Mouse (Mus musculus) lung, embryonic 16.5 days (tissue): ENCODE results near the gene Ccn6. TPM values are rescaled to one million over a fixed set of nuclear protein-coding genes. Genes with fewer than 3 reads are reported as not detected.

Experiments used
- ATAC-seq: fragments of 200-750 bp; cut with Nextera tagmentation; 2 replicates; pipeline ENCODE4 v1.8.0; 2017; ENCODE audit warnings: low read depth, mild to moderate bottlenecking, moderate library complexity
- H3K27ac ChIP-seq: fragments of 300-500 bp; sonication (generic); 2 replicates; pipeline ENCODE4 v1.5.1; 2014; ENCODE audit warnings: mild to moderate bottlenecking, control low read depth, low read length
- H3K27me3 ChIP-seq: fragments of 300-500 bp; sonication (generic); 2 replicates; pipeline ENCODE4 v1.6.1; 2014; ENCODE audit warnings: low read depth, low read length, mixed read lengths; ENCODE audit not compliant: control insufficient read depth, insufficient read depth
- H3K36me3 ChIP-seq: fragments of 300-500 bp; sonication (generic); 2 replicates; pipeline ENCODE4 v1.6.1; 2014; ENCODE audit warnings: low read length; ENCODE audit not compliant: control insufficient read depth, insufficient read depth
- H3K4me1 ChIP-seq: fragments of 300-500 bp; sonication (generic); replicated peaks from 2 replicates; pipeline ENCODE4 v1.6.1; 2014; ENCODE audit warnings: low read length, mixed read lengths; ENCODE audit not compliant: control insufficient read depth, insufficient read depth
- H3K4me2 ChIP-seq: fragments of 300-500 bp; sonication (generic); 2 replicates; pipeline ENCODE4 v1.6.1; 2014; ENCODE audit warnings: low read depth, low read length, control low read depth
- H3K4me3 ChIP-seq: fragments of 300-500 bp; sonication (generic); 2 replicates; pipeline ENCODE4 v1.5.1; 2014; ENCODE audit warnings: mild to moderate bottlenecking, low read length, control low read depth
- H3K9ac ChIP-seq: fragments of 300-500 bp; sonication (generic); 2 replicates; pipeline ENCODE4 v1.6.1; 2014; ENCODE audit warnings: low read length, control low read depth
- H3K9me3 ChIP-seq: fragments of 300-500 bp; sonication (generic); 2 replicates; pipeline ENCODE4 v1.6.1; 2016; ENCODE audit warnings: low read length; ENCODE audit not compliant: control insufficient read depth
- WGBS: fragments of 180-500 bp; shearing (Covaris S2); extraction: QIAGEN DNeasy Blood & Tissue Kit; methylation state at CpG from one replicate; pipeline ENCODE4 v1.1.7; 2014; 5-methylcytosine and 5-hydroxymethylcytosine counted together
- polyA plus RNA-seq: library from polyadenylated mRNA; unstranded; fragments of >200 nt; fragmentation: Nextera tagmentation; extraction: Ambion mirVana; gene quantifications from 2 replicates; pipeline ENCODE4 v1.2.1, GENCODE M21; 2015

Gene Ccn6
- polyA plus RNA-seq, 1 experiment from 2014 or later: 0.67 TPM

DNA sequence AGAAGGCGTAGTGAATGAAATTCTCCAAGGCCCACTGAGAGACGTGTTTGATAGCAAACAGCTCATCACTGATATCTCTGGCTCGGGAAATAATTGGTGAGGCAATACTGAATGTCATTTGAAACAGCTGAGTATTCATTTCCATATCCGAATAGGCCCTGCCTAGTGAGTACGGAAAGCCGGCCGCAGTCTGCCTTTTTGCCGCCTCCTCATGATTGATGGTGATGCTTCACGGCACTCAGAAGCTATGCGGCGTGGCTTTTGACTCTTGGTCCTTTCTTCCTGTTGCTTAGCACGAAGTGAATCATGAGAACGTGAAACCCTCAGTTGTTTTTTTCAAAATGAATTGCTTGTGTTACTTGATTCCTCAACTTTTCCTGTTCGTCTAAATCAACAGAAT, 22.8 kb downstream of the Ccn6 start:
- WGBS: 63% methylated on average over 14 of the region's 14 CpGs
- H3K9me3 ChIP-seq: no peaks in the 10 kb centered on the region
- H3K4me2 ChIP-seq: no peak overlapping the region
- no peaks in the 10 kb centered on the region; the same call in 1 of the 2 replicates for H3K4me1 ChIP-seq
- H3K27me3 ChIP-seq: no peaks in the 10 kb centered on the region
- no peak for ATAC-seq
- peaks cover 19% of the 10 kb centered on the region for H3K36me3 ChIP-seq
- H3K27ac ChIP-seq: no peak overlapping the region
- H3K4me3 ChIP-seq: no peak overlapping the region
- H3K9ac ChIP-seq: no peak overlapping the region

DNA sequence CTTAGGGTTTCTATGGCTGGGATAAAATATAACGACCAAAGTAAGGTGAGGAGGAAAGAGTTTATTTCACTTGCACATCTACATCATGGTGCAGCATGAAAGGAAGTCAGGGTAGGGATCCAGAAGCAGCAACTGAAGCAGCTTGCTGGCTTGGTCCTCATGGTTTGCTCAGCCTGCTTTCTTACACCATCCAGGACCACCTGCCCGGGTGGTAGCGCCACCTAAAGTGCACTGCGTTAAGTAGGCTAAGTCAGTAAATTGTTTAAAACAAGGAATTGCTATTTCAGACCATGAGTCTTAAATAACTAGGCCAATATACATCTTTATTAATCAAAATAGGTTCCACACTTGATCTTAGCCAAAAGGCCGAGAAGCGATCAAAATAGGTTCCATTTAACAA, 24.8 kb downstream of the Ccn6 start:
- peaks cover 11% of the 10 kb centered on the region for H3K36me3 ChIP-seq
- 86% methylated on average over 6 of the region's 6 CpGs for WGBS
- no peak overlapping the region for H3K4me3 ChIP-seq

DNA sequence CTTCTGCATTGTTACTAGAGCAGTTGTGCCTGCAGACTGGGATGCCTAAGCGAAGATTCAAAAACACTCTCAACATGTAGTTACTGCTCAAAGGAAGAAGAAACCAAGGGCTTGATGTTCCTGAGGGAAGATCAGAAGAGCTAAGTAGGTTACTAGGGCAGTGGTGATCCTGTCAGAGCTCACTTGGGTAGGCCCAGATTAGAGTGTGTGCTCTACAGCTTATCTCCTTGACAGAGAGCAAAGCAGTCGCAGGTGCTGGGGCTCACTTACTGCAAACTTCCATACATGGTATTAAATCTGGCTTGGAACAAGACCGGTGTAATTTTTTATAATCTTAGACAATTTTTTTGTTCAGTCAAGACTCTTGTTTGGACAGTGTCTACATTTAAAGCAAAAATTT, 25.8 kb downstream of the Ccn6 start:
- peaks cover 10% of the 10 kb centered on the region for H3K36me3 ChIP-seq
- WGBS: 96% methylated on average over 3 of the region's 3 CpGs
- no peak overlapping the region for H3K4me2 ChIP-seq
- H3K4me1 ChIP-seq: peaks cover 6% of the 10 kb centered on the region
- no peak overlapping the region for H3K27ac ChIP-seq
- no peak overlapping the region for H3K9ac ChIP-seq
- H3K4me3 ChIP-seq: no peak overlapping the region
- H3K9me3 ChIP-seq: no peaks in the 10 kb centered on the region
- H3K27me3 ChIP-seq: no peaks in the 10 kb centered on the region
- ATAC-seq: no peak

More for the DNA sequence above, 24.8 kb downstream of the Ccn6 start:
- Histone ChIP-seq H3K4me1 (peaks cover 6% of the 10 kb centered on the region), H3K9me3 (no peaks in the 10 kb centered on the region), H3K4me2 (no peak overlapping the region), H3K9ac (no peak overlapping the region), H3K27ac (no peak overlapping the region), H3K27me3 (no peaks in the 10 kb centered on the region)
- no peak for ATAC-seq

DNA sequence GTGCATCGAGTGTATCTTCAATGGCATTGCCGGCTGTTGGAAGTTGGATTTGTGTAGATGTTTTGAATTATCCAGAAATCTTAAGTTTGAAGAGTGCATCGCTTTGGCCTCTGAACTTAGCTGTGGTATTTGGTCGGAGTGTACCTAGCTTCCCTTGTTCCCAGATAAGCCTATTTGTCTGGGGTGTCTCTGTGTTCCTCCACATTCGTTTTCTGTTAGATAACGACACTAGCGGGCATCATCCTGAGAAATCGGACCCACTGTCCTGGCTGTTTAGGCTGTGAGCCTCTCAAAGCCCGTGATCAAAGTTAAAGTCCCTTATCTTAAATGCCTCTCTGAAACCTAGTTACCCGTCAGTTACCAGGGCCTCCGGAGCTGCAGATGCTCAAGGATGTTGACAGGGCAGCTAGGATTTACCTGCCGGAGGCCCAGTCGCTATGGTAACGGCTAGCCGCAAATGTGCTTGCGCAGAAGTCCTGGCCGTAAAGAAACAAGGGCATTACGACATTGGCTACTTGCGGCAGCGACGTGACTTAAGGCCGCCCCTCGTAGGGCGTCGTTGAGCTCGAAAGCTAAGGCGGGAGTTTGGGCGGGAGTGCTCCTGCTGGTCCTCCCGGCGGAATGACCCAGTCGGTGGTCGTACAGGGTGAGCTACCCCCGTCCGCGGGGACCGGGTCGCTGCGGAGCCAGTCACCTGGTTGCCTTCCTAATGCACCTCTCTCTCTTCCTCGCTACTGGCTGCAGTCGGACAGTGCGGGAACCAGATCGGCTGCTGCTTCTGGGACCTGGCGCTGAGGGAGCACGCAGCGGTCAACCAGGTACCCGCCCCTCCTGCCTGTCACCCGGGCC, 29.9 kb downstream of the Ccn6 start, which contains the start of the genes Fam229b and Tube1:
Gene Fam229b, minus strand, starts transcription at position 453 of the 849 bp plus-strand sequence.
Gene Tube1, plus strand, starts transcription at position 515 of the 849 bp plus-strand sequence.
- peaks cover 6% of the 10 kb centered on the region for H3K4me1 ChIP-seq
- 3% methylated on average over 47 of the region's 47 CpGs for WGBS
- peak; percentile 93 for ATAC-seq
- H3K27ac ChIP-seq: no peak within 1 kb of the TSS
- no peaks in the 10 kb centered on the region for H3K9me3 ChIP-seq
- peak within 1 kb of the TSS; percentile 69 for H3K4me3 ChIP-seq
- H3K36me3 ChIP-seq: no peaks in the 10 kb centered on the region
- peak within 1 kb of the TSS; percentile 78 for H3K9ac ChIP-seq
- peak within 1 kb of the TSS; percentile 78 for H3K4me2 ChIP-seq
- no peaks in the 10 kb centered on the region for H3K27me3 ChIP-seq

DNA sequence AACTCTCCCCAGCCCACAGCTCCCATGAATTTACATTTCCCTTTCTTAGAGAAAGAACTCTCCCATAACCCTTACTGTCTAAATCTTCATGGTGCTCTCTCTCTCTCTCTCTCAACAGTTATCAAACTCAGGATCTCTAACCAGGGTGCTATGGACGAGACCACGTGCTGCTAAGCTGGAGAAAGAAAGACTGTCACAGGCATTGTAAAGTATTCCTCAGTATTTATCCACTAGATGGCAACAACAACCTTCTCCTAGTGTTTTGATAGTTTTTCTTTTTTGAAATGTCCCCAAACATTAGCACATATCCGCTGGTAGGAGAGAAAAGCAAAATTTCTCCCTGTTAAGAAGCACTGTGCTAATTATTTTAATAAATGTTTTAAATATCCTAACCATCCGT, 42.2 kb downstream of the Ccn6 start:
- no peak overlapping the region for H3K27ac ChIP-seq
- no peak overlapping the region for H3K4me2 ChIP-seq
- no peak for ATAC-seq
- no peaks in the 10 kb centered on the region for H3K27me3 ChIP-seq
- no peaks in the 10 kb centered on the region for H3K9me3 ChIP-seq
- WGBS: 25% methylated on average over 4 of the region's 4 CpGs
- H3K36me3 ChIP-seq: no peaks in the 10 kb centered on the region
- H3K4me1 ChIP-seq: no peaks in the 10 kb centered on the region
- H3K4me3 ChIP-seq: no peak overlapping the region
- H3K9ac ChIP-seq: no peak overlapping the region

DNA sequence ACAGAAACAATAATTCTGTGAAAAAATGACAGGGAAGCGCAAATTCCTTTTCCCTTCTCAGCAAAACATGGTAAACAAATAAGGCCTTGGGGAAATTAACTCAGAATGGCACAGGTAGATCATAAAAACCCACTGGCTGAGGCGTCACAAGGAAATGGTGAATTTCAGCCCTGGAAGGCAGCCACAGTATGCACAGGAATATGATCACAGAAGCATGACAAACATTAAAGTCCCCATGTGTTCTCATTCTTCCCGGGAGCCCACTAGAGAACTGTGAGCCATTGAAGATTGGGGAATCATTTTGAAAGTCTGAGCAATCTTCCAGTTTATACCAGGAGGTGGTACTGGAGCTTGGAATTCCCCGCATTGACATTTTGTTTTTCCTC, 54.1 kb downstream of the Ccn6 start:
- no peak for ATAC-seq
- Histone ChIP-seq H3K9ac (no peak overlapping the region), H3K9me3 (no peaks in the 10 kb centered on the region), H3K4me1 (no peaks in the 10 kb centered on the region), H3K4me3 (no peak overlapping the region), H3K27ac (no peak overlapping the region), H3K4me2 (no peak overlapping the region), H3K27me3 (no peaks in the 10 kb centered on the region), H3K36me3 (peaks cover 27% of the 10 kb centered on the region)
- WGBS: 49% methylated on average over 4 of the region's 4 CpGs

DNA sequence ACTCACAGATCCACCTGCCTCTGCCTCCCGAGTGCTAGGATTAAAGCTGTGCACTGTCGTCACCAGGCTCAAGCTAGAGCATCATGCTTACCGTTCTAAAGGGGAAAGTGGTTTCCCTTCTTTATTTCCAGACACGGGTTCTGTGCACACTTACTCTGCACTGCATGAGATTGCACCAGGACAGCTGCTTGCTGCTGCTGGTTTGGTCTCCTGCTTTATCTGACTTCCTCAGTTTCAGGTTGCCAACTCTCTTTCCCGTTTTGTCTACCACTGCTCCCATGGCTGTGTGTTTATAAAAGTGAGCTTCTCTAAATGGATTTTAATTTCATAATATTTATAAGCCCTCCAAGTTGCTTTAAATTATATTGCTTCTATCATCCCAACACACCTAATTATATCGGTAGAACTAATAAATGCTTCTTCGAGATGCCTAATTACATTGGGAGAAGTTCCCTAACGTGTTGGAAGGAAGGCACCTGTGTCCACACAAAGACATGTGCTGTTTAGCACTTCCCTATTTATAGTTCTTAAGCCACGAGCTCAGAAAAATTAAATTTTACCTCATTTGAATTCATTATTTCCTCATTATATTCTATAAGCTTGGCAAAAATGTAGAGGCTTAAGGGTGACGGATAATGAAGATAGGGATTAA, 54.6 kb downstream of the Ccn6 start:
- no peak for ATAC-seq
- H3K4me3 ChIP-seq: no peak overlapping the region
- 54% methylated on average over 10 of the region's 10 CpGs for WGBS
- H3K27me3 ChIP-seq: no peaks in the 10 kb centered on the region
- no peak overlapping the region for H3K27ac ChIP-seq
- H3K4me1 ChIP-seq: no peaks in the 10 kb centered on the region
- H3K4me2 ChIP-seq: no peak overlapping the region
- H3K36me3 ChIP-seq: peaks cover 27% of the 10 kb centered on the region
- no peaks in the 10 kb centered on the region for H3K9me3 ChIP-seq
- H3K9ac ChIP-seq: no peak overlapping the region

DNA sequence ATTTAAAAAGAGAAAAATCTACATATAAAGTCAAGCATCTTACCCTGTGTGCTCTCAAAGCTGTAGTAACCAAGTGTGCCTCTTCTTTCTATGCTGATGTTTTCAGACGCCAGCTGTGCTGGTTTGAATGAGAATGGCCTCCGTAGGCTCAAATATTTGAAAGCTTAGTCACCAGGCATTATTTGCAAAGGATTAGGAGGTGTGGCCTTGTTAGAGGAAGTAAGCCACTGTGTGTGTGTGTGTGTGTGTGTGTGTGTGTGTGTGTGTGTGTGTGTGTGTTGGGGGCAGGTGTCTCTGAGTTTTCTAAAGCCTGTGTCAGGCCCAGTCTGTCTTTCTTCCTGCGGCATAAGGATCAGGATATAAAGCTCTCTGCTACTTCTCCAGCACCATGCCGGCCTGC, 56.7 kb downstream of the Ccn6 start:
- no peaks in the 10 kb centered on the region for H3K4me1 ChIP-seq
- 57% methylated on average over 4 of the region's 4 CpGs for WGBS
- H3K9ac ChIP-seq: no peak overlapping the region
- no peaks in the 10 kb centered on the region for H3K27me3 ChIP-seq
- H3K9me3 ChIP-seq: no peaks in the 10 kb centered on the region
- H3K36me3 ChIP-seq: peaks cover 30% of the 10 kb centered on the region
- no peak for ATAC-seq
- no peak overlapping the region for H3K27ac ChIP-seq
- H3K4me3 ChIP-seq: no peak overlapping the region
- H3K4me2 ChIP-seq: no peak overlapping the region

DNA sequence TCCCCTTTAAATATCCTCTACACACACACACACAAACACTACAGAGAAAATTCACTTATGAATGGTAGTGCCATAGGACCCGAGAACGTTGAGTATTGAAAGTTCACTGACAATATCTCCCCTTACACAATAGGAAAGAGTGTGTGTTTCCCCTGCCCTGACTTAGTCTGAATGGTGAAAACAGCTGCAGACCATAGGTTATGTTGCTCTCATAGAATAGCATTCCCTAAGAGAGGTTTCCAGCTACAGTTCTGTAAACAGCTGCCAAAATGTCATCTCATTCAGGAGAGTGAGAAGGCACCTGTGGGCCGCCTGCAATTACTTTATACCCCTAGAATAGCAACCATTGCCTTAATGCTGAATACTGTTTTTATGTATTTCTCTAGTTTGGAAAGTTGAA, 57.2 kb downstream of the Ccn6 start:
- H3K36me3 ChIP-seq: peaks cover 30% of the 10 kb centered on the region
- H3K27me3 ChIP-seq: no peaks in the 10 kb centered on the region
- no peaks in the 10 kb centered on the region for H3K9me3 ChIP-seq
- H3K4me2 ChIP-seq: no peak overlapping the region
- H3K9ac ChIP-seq: no peak overlapping the region
- no peak for ATAC-seq
- no peak overlapping the region for H3K4me3 ChIP-seq
- no peaks in the 10 kb centered on the region for H3K4me1 ChIP-seq
- WGBS: 59% methylated on average over 3 of the region's 3 CpGs
- no peak overlapping the region for H3K27ac ChIP-seq
